Mouse (Mus musculus): Measurements from ENCODE around the gene Pter. TPM values are rescaled to one million over a fixed set of nuclear protein-coding genes. Genes with fewer than 3 reads are reported as not detected.

Pter gene
- polyA plus RNA-seq (2014; fragmentation: Nextera tagmentation; extraction: Ambion mirVana): 36.4 and 37.7 TPM in 2 replicates

- 1% methylated on average over 20 of the region's 24 CpGs for WGBS
Observed at GRCm38 (mm10) chr2:12923804-12924591, at the start of gene Pter. TSS of gene Pter (plus strand) at chr2:12924041.

GRCm38 (mm10) chr2:12874232-12874631 is 49.6 kb upstream of the Pter start:
- Histone ChIP-seq H3K36me3 (ENCODE audit: control insufficient read depth, insufficient read depth, low read length) (no peaks in the 10 kb centered on the region), H3K4me2 (ENCODE audit: low read length) (no peak overlapping the region), H3K4me3 (ENCODE audit: low read depth, low read length) (no peak overlapping the region), H3K27ac (ENCODE audit: low read depth) (no peak overlapping the region), H3K4me1 (replicated peaks; ENCODE audit: control insufficient read depth, insufficient read depth, low read length) (no peaks in the 10 kb centered on the region), H3K27me3 (replicated peaks; ENCODE audit: control insufficient read depth, insufficient read depth, low read length) (no peaks in the 10 kb centered on the region), H3K9ac (ENCODE audit: low read length) (no peak overlapping the region), H3K9me3 (ENCODE audit: control insufficient read depth, low read length) (no peaks in the 10 kb centered on the region)
- DNase-seq (ENCODE audit: low spot score) (no peak), ATAC-seq (replicated peaks; ENCODE audit: low FRiP score, low TSS enrichment, low read depth) (no peak)
- WGBS: 56% methylated on average over 1 of the region's 1 CpGs

More at GRCm38 (mm10) chr2:12923804-12924591, at the start of gene Pter:
- H3K27me3 ChIP-seq (replicated peaks; ENCODE audit: control insufficient read depth, insufficient read depth, low read length): no peaks in the 10 kb centered on the region
- peak within 1 kb of the TSS; percentile 54 for H3K4me2 ChIP-seq (ENCODE audit: low read length)
- DNase-seq (ENCODE audit: low spot score) (peak; percentile 93), ATAC-seq (replicated peaks; ENCODE audit: low FRiP score, low TSS enrichment, low read depth) (peak; percentile 96)
- no peaks in the 10 kb centered on the region for H3K36me3 ChIP-seq (ENCODE audit: control insufficient read depth, insufficient read depth, low read length)
- H3K4me1 ChIP-seq (replicated peaks; ENCODE audit: control insufficient read depth, insufficient read depth, low read length): peaks cover 4% of the 10 kb centered on the region; the same call in 1 of the 2 replicates
- H3K4me3 ChIP-seq (ENCODE audit: low read depth, low read length): peak within 1 kb of the TSS; percentile 53
- H3K9me3 ChIP-seq (ENCODE audit: control insufficient read depth, low read length): no peaks in the 10 kb centered on the region
- H3K9ac ChIP-seq (ENCODE audit: low read length): peak within 1 kb of the TSS; percentile 53
- H3K27ac ChIP-seq (ENCODE audit: low read depth): peak within 1 kb of the TSS; percentile 82

GRCm38 (mm10) chr2:12879492-12879891 is 44.3 kb upstream of the Pter start:
- H3K9ac ChIP-seq (ENCODE audit: low read length): no peak overlapping the region

GRCm38 (mm10) chr2:12881009-12881408 is 42.8 kb upstream of the Pter start:
- no peaks in the 10 kb centered on the region for H3K9me3 ChIP-seq (ENCODE audit: control insufficient read depth, low read length)
- H3K9ac ChIP-seq (ENCODE audit: low read length): no peak overlapping the region
- H3K27me3 ChIP-seq (replicated peaks; ENCODE audit: control insufficient read depth, insufficient read depth, low read length): no peaks in the 10 kb centered on the region
- DNase-seq (ENCODE audit: low spot score) (no peak), ATAC-seq (replicated peaks; ENCODE audit: low FRiP score, low TSS enrichment, low read depth) (no peak)
- H3K4me3 ChIP-seq (ENCODE audit: low read depth, low read length): no peak overlapping the region
- H3K27ac ChIP-seq (ENCODE audit: low read depth): no peak overlapping the region
- H3K4me2 ChIP-seq (ENCODE audit: low read length): no peak overlapping the region
- WGBS: 88% methylated on average over 1 of the region's 1 CpGs
- H3K36me3 ChIP-seq (ENCODE audit: control insufficient read depth, insufficient read depth, low read length): no peaks in the 10 kb centered on the region
- H3K4me1 ChIP-seq (replicated peaks; ENCODE audit: control insufficient read depth, insufficient read depth, low read length): peaks cover 5% of the 10 kb centered on the region; the same call in 1 of the 2 replicates

More at GRCm38 (mm10) chr2:12879492-12879891, 44.3 kb upstream of the Pter start:
- DNase-seq (ENCODE audit: low spot score): no peak
- Histone ChIP-seq H3K27me3 (replicated peaks; ENCODE audit: control insufficient read depth, insufficient read depth, low read length) (no peaks in the 10 kb centered on the region), H3K27ac (ENCODE audit: low read depth) (no peak overlapping the region), H3K4me3 (ENCODE audit: low read depth, low read length) (no peak overlapping the region), H3K4me2 (ENCODE audit: low read length) (no peak overlapping the region), H3K36me3 (ENCODE audit: control insufficient read depth, insufficient read depth, low read length) (no peaks in the 10 kb centered on the region), H3K9me3 (ENCODE audit: control insufficient read depth, low read length) (no peaks in the 10 kb centered on the region), H3K4me1 (replicated peaks; ENCODE audit: control insufficient read depth, insufficient read depth, low read length) (peaks cover 5% of the 10 kb centered on the region; the same call in 1 of the 2 replicates)
- WGBS: 62% methylated on average over 2 of the region's 2 CpGs
- ATAC-seq (replicated peaks; ENCODE audit: low FRiP score, low TSS enrichment, low read depth): peak; percentile 55; the same call in 1 of the 2 replicates

GRCm38 (mm10) chr2:12883276-12883914 is 40.4 kb upstream of the Pter start:
- H3K4me3 ChIP-seq (ENCODE audit: low read depth, low read length): no peak overlapping the region
- no peak overlapping the region for H3K4me2 ChIP-seq (ENCODE audit: low read length)
- no peaks in the 10 kb centered on the region for H3K27me3 ChIP-seq (replicated peaks; ENCODE audit: control insufficient read depth, insufficient read depth, low read length)
- ATAC-seq (replicated peaks; ENCODE audit: low FRiP score, low TSS enrichment, low read depth): peak; percentile 70
- H3K27ac ChIP-seq (ENCODE audit: low read depth): peak overlapping the region; percentile 22; the same call in 1 of the 2 replicates
- peaks cover 5% of the 10 kb centered on the region; the same call in 1 of the 2 replicates for H3K4me1 ChIP-seq (replicated peaks; ENCODE audit: control insufficient read depth, insufficient read depth, low read length)
- no peak overlapping the region for H3K9ac ChIP-seq (ENCODE audit: low read length)
- WGBS: 42% methylated on average over 10 of the region's 10 CpGs
- no peaks in the 10 kb centered on the region for H3K9me3 ChIP-seq (ENCODE audit: control insufficient read depth, low read length)
- no peaks in the 10 kb centered on the region for H3K36me3 ChIP-seq (ENCODE audit: control insufficient read depth, insufficient read depth, low read length)
- peak; percentile 57 for DNase-seq (ENCODE audit: low spot score)

GRCm38 (mm10) chr2:12887015-12887414 is 36.8 kb upstream of the Pter start:
- no peak for ATAC-seq (replicated peaks; ENCODE audit: low FRiP score, low TSS enrichment, low read depth)
- no peaks in the 10 kb centered on the region for H3K27me3 ChIP-seq (replicated peaks; ENCODE audit: control insufficient read depth, insufficient read depth, low read length)
- no peak overlapping the region for H3K4me3 ChIP-seq (ENCODE audit: low read depth, low read length)
- H3K36me3 ChIP-seq (ENCODE audit: control insufficient read depth, insufficient read depth, low read length): no peaks in the 10 kb centered on the region
- WGBS: 52% methylated on average over 2 of the region's 2 CpGs
- DNase-seq (ENCODE audit: low spot score): no peak
- no peaks in the 10 kb centered on the region for H3K9me3 ChIP-seq (ENCODE audit: control insufficient read depth, low read length)
- H3K9ac ChIP-seq (ENCODE audit: low read length): no peak overlapping the region
- no peak overlapping the region for H3K4me2 ChIP-seq (ENCODE audit: low read length)
- no peak overlapping the region for H3K27ac ChIP-seq (ENCODE audit: low read depth)
- H3K4me1 ChIP-seq (replicated peaks; ENCODE audit: control insufficient read depth, insufficient read depth, low read length): peaks cover 5% of the 10 kb centered on the region; the same call in 1 of the 2 replicates

GRCm38 (mm10) chr2:12905786-12906185 is 18.1 kb upstream of the Pter start:
- Histone ChIP-seq H3K4me2 (ENCODE audit: low read length) (no peak overlapping the region), H3K9ac (ENCODE audit: low read length) (no peak overlapping the region), H3K4me3 (ENCODE audit: low read depth, low read length) (no peak overlapping the region), H3K36me3 (ENCODE audit: control insufficient read depth, insufficient read depth, low read length) (no peaks in the 10 kb centered on the region), H3K27me3 (replicated peaks; ENCODE audit: control insufficient read depth, insufficient read depth, low read length) (no peaks in the 10 kb centered on the region), H3K27ac (ENCODE audit: low read depth) (no peak overlapping the region), H3K4me1 (replicated peaks; ENCODE audit: control insufficient read depth, insufficient read depth, low read length) (no peaks in the 10 kb centered on the region), H3K9me3 (ENCODE audit: control insufficient read depth, low read length) (no peaks in the 10 kb centered on the region)
- ATAC-seq (replicated peaks; ENCODE audit: low FRiP score, low TSS enrichment, low read depth) (no peak), DNase-seq (ENCODE audit: low spot score) (no peak)
- WGBS: 91% methylated on average over 1 of the region's 1 CpGs

GRCm38 (mm10) chr2:12925643-12926042 is 1.8 kb downstream of the Pter start:
- H3K4me3 ChIP-seq (ENCODE audit: low read depth, low read length): no peak overlapping the region
- 70% methylated on average over 1 of the region's 1 CpGs for WGBS
- no peak for DNase-seq (ENCODE audit: low spot score)
- H3K4me1 ChIP-seq (replicated peaks; ENCODE audit: control insufficient read depth, insufficient read depth, low read length): peaks cover 4% of the 10 kb centered on the region; the same call in 1 of the 2 replicates
- no peaks in the 10 kb centered on the region for H3K36me3 ChIP-seq (ENCODE audit: control insufficient read depth, insufficient read depth, low read length)
- H3K27me3 ChIP-seq (replicated peaks; ENCODE audit: control insufficient read depth, insufficient read depth, low read length): no peaks in the 10 kb centered on the region
- no peak overlapping the region for H3K9ac ChIP-seq (ENCODE audit: low read length)
- no peak overlapping the region for H3K27ac ChIP-seq (ENCODE audit: low read depth)
- peak overlapping the region; percentile 54; the same call in 1 of the 2 replicates for H3K4me2 ChIP-seq (ENCODE audit: low read length)
- no peak for ATAC-seq (replicated peaks; ENCODE audit: low FRiP score, low TSS enrichment, low read depth)
- H3K9me3 ChIP-seq (ENCODE audit: control insufficient read depth, low read length): no peaks in the 10 kb centered on the region

All from intestine, embryonic 14.5 days (tissue).